Mouse (Mus musculus) gastrocnemius, adult 8-10 months (tissue): ENCODE results near the gene Prss30. TPM values are rescaled to one million over a fixed set of nuclear protein-coding genes. Genes with fewer than 3 reads are reported as not detected.

Source experiments
- DNase-seq, 2 experiments: peaks; one replicate each; pipeline ENCODE4 v3.0.0; 2022; ENCODE audit warnings: low spot score in 2 of 2
- total RNA-seq, 4 experiments: library from RNA; stranded (reverse); gene quantifications; 2 replicates each; pipeline ENCODE4 v1.2.4; 2022

The Prss30 gene
- not detected for total RNA-seq

- no peak for DNase-seq
Measured at GRCm38 (mm10) chr17:23980297-23980909, at the start of gene Prss30. Gene Prss30 (minus strand): TSS chr17:23980566.

DNA sequence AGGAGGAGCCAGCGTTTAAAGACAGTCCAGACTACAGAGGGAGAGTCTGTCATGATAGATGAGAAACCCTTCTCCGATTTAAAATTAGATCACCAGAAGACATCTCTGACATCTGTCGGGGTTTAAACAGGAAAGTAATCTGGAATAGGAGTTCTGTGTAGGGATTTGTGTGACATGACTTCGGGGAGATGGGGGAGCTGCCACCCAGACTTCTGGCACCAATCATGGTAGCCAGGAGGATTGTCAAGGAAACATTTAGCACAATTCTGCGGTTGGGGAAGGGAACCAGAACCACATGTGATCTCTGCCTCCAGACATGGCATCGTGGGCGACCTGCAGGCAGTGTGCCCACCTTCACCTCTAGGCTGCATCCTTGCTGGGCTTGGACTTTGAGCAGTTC, 49.1 kb upstream of the Prss30 start:
- DNase-seq: no peak

DNA sequence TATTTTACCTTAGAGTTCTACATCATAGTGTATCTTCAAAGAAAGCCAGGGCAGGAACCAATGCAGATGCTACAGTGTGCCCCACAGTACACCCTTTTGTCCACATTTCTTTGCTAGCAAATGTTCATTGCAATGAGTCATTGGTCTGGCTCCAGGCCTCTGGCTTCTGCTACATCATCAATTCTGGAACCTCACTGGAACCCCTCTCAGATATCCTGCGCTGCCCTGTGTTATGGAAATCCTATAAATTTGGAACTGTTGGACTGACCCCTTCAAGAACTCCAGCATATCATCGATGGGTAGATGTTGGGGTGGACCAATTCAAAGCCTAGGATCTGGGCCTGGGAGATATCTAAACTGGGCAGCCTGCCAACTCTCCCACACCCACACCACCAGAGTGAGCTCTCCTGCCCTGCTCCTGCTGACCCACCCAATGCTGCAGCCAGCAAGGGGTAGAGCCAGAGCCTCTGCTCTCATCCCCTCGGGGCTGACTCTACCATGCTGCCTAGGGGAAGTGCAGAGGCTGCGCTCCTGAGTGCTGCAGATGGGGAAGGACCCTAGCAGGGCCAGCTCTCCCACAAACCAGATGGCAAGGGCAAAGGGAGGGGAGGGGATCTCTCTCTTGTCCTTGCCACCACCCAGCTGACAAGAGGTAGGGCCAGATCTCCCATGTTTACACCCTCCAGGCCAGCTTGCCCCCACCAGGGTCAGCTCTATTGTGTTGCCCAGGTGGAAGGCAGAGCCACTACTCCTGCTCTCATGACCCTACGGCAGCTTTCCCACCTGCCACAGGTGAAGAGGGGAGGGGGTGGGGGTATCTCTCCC, 41.2 kb upstream of the Prss30 start:
- no peak for DNase-seq

- no peak for DNase-seq
Measured at GRCm38 (mm10) chr17:24020696-24021095, 40.3 kb upstream of the Prss30 start.

- DNase-seq: no peak
Measured at GRCm38 (mm10) chr17:24015727-24016126, 35.4 kb upstream of the Prss30 start.

- DNase-seq: no peak
Measured at GRCm38 (mm10) chr17:24014433-24014965, 34.1 kb upstream of the Prss30 start.

- DNase-seq: no peak
Measured at GRCm38 (mm10) chr17:24012921-24013320, 32.6 kb upstream of the Prss30 start.

- no peak for DNase-seq
Measured at GRCm38 (mm10) chr17:24009617-24010016, 29.3 kb upstream of the Prss30 start.

DNA sequence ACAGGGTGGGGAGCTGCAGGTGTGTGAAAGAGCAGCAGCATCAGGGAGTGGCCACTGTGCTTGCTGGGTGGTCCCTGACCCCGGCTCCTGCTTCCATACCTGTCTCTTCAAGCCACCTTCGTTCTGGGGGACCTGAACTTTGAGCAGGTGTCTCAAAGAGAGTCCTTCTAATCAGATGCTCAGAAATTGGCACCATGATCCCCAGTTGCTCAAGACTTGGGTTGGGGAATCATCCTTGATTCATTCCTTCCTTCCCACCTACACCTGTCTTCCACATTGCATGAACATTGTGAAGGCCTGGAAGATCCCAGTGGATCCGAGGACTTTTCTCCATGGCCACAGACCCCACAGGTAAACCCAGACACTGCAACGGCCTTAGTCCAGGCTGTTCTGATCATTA, 27.7 kb upstream of the Prss30 start:
- no peak for DNase-seq

DNA sequence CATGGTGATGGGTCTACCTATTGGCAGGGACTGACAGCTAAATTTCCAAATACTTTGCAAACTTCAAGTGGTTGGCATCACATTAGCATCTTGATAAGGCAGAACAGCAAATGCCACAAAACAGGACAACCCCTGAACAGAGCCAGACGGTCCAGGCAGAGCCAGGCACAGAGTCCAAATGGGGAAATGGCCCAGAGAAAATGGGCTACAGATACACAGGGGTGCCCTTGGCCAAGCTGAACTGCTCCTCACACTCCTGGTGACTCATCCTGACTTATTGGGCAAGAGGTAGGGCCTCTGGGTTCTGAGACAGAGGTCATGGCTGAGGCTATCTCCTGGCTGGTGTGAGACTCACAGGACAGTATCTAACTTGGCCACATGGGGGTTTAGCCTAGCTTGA, 27.0 kb upstream of the Prss30 start:
- no peak for DNase-seq

GRCm38 (mm10) chr17:24006930-24007329, 26.6 kb upstream of the Prss30 start:
- no peak for DNase-seq

GRCm38 (mm10) chr17:24005049-24005448, 24.7 kb upstream of the Prss30 start:
- DNase-seq: no peak

DNA sequence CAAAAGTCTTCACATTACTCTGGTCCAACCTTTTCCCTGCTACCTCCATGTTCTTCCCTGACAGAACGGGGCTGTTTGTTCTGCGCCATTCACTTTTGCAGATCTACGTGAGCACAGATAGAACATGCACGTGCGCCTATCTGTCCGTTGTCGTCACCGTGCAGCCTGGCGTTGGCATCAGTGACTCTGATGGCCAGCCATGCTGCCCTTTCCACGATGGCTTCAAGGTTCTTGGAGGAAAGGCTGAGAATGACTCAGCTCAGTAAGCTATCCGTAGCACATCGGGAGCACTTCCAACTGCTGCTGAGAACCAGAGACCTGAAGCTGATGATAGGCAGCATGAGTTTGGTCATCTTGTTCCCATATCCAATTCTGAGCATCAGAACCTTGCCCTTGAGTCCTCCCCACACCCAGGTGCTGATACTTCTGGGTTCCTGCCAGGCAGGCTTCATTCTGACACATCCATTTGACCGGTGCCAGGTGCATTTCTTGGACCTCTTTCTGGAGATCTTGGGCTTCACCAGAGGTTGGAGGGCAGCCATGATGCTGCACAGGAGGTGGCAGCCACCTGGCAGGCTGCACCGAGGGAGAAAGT, 23.8 kb upstream of the Prss30 start:
- no peak for DNase-seq

GRCm38 (mm10) chr17:24000404-24000803, 20.0 kb upstream of the Prss30 start:
- peak; percentile 6 to 20 for DNase-seq

- DNase-seq: no peak
Measured at GRCm38 (mm10) chr17:23998383-23998782, 18.0 kb upstream of the Prss30 start.

GRCm38 (mm10) chr17:23997901-23998300, 17.5 kb upstream of the Prss30 start, which contains the start of gene Prss22:
Gene Prss22 (minus strand): TSS chr17:23998100.
- no peak for DNase-seq

DNA sequence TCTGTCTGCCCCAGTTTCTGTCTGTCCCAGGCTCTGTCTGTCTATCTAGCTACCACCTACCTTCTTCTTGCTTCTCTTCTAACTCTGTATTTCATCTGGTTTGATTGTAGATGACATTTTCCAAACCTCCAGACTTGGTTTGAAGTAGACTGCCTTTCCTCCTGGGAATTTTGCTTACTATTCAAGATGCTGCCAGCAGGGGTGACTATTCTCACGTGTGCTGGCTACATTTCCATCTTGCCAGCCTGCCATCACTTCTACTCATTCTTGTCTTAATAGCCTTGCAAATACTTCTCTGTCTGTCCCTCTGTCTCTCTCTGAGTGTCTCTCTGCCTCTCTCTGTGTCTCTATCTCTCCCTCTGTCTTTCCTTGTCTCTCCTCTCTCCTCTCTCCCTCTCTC, 15.1 kb upstream of the Prss30 start:
- DNase-seq: no peak

DNA sequence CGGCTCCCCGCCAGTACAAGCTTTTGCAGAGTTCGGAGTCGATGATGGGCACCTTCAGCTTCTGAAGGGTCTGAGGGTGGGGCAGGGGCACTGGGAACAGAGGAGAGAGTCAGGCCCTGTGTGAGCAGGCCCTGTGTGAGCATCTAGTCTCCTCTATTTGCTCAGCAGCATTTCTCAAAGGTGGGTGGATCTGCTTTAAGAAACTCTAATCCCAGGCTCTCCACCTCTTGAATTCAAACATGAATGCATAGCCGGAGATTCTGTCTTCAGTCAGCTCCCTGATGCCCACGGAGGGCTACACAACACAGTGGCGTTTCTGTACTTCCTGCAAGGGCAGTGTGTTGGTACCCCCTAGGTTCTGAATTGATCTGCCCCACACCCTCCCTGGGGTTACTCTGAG, 14.3 kb upstream of the Prss30 start:
- no peak for DNase-seq

- DNase-seq: peak; percentile 82 to 89
Measured at GRCm38 (mm10) chr17:23993559-23994428, 13.4 kb upstream of the Prss30 start.

DNA sequence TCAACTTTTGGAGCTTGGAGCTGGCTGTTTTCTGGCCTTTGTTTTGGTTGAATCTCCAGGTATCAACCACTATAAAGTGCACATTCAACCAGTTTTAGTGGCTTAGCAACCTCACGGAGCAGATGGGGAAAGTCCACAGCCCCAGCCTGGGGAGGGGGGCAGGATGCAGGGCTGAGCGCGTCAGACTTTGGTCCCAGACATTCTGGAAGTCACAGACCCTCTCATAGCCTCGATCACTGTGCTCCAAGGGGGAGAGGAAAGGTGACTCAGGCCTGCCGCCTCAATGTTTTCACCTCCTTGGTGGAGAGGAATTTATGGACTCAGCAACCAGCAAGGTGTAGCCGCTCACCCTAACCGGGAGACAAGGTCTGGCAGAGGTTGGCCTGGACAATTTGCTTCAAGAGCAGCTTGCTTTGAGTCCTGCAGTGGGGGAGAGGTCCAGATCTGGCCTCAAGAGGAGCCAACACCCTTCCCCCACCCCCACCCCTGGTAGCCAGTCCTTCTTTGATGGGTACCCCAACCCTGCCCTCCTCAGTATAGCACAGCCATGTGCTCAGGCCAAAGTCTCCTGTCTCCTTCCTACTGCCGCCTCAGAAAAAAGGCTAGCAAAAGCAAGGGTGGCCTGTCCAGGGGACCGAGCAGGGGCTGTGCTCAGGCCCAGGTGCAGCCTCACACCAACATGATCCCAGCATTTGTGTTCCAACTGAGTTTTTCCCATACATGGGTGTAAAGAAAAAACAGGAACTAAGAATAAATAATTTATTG, 12.6 kb upstream of the Prss30 start:
- DNase-seq: no peak

DNA sequence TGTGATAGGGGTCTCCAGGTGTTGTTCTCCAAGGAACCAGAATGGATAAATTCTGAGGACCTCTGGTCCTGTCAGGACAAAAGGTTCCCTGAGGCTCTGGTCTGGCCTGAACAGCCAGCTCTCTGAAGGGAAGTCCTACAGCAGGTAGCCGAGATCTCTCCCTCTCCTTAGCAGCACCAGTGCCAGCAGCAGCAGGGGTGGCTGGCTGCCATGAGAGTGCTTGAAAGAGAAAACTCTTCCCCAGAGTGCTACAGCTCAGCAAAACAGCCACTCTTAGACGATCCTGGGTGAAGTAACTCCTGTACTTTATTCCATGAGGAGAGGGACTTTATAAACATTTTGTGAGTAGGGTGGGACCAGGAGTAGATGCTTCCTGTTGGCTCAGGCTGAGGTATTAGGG, 9.4 kb upstream of the Prss30 start:
- DNase-seq: no peak
